Mouse (Mus musculus) midbrain, embryonic 15.5 days (tissue): Measurements from ENCODE around the gene Inpp5b. TPM values are rescaled to one million over a fixed set of nuclear protein-coding genes. Genes with fewer than 3 reads are reported as not detected.

Experiments used
- ATAC-seq: fragments of 200-750 bp; cut with Nextera tagmentation; replicated peaks from 2 replicates; pipeline ENCODE4 v1.8.0; 2017; ENCODE audit warnings: moderate TSS enrichment
- H3K27ac ChIP-seq: fragments of 300-500 bp; sonication (generic); 2 replicates; pipeline ENCODE4 v1.5.1; 2015; ENCODE audit warnings: mild to moderate bottlenecking, inconsistent platforms
- H3K27me3 ChIP-seq: fragments of 300-500 bp; sonication (generic); replicated peaks from 2 replicates; pipeline ENCODE4 v1.6.1; 2015; ENCODE audit warnings: inconsistent platforms
- H3K36me3 ChIP-seq: fragments of 300-500 bp; sonication (generic); replicated peaks from 2 replicates; pipeline ENCODE4 v1.6.1; 2015; ENCODE audit warnings: inconsistent platforms
- H3K4me1 ChIP-seq: fragments of 300-500 bp; sonication (generic); 2 replicates; pipeline ENCODE4 v1.6.1; 2015; ENCODE audit warnings: inconsistent platforms
- H3K4me2 ChIP-seq: fragments of 300-500 bp; sonication (generic); 2 replicates; pipeline ENCODE4 v1.6.1; 2015; ENCODE audit warnings: inconsistent platforms, mild to moderate bottlenecking, moderate library complexity
- H3K4me3 ChIP-seq: fragments of 300-500 bp; sonication (generic); 2 replicates; pipeline ENCODE4 v1.5.1; 2015; ENCODE audit warnings: mild to moderate bottlenecking, inconsistent platforms
- H3K9ac ChIP-seq: fragments of 300-500 bp; sonication (generic); 2 replicates; pipeline ENCODE4 v1.6.1; 2015; ENCODE audit warnings: mild to moderate bottlenecking, inconsistent platforms
- H3K9me3 ChIP-seq: fragments of 300-500 bp; sonication (generic); 2 replicates; pipeline ENCODE4 v1.6.1; 2016; ENCODE audit warnings: inconsistent platforms
- WGBS: fragments of 180-500 bp; shearing (Covaris S2); methylation state at CpG from one replicate; pipeline ENCODE4 v1.1.7; 2015; ENCODE audit warnings: mixed read lengths; 5-methylcytosine and 5-hydroxymethylcytosine counted together
- polyA plus RNA-seq: library from polyadenylated mRNA; unstranded; fragments of >200 nt; fragmentation: Nextera tagmentation; extraction: Ambion mirVana; gene quantifications from 2 replicates; pipeline ENCODE4 v1.2.1, GENCODE M21; 2015

Inpp5b gene
- polyA plus RNA-seq, 1 experiment from 2014 or later, result 29.1 TPM

- ATAC-seq, result no peak
- peaks cover 22% of the 10 kb centered on the region for H3K4me1 ChIP-seq
- no peaks in the 10 kb centered on the region for H3K27me3 ChIP-seq
- WGBS, result 91% methylated on average over 9 of the region's 9 CpGs
- no peak overlapping the region for H3K9ac ChIP-seq
- no peak overlapping the region for H3K4me3 ChIP-seq
- no peak overlapping the region for H3K4me2 ChIP-seq
- H3K27ac ChIP-seq, result no peak overlapping the region
- peaks cover 13% of the 10 kb centered on the region; the same call in 1 of the 2 replicates for H3K36me3 ChIP-seq
- H3K9me3 ChIP-seq, result no peaks in the 10 kb centered on the region
Measured at GRCm38 (mm10) chr4:124809136-124809883, 67.7 kb downstream of the Inpp5b start.

- Histone ChIP-seq H3K4me3 (no peak overlapping the region), H3K9me3 (no peaks in the 10 kb centered on the region), H3K27ac (no peak overlapping the region), H3K4me1 (peaks cover 22% of the 10 kb centered on the region), H3K4me2 (no peak overlapping the region), H3K36me3 (peaks cover 13% of the 10 kb centered on the region; the same call in 1 of the 2 replicates), H3K27me3 (no peaks in the 10 kb centered on the region), H3K9ac (no peak overlapping the region)
- no peak for ATAC-seq
- WGBS, result 93% methylated on average over 7 of the region's 7 CpGs
Measured at GRCm38 (mm10) chr4:124810056-124810455, 68.4 kb downstream of the Inpp5b start.

- Histone ChIP-seq H3K36me3 (peaks cover 3% of the 10 kb centered on the region; the same call in 1 of the 2 replicates), H3K9ac (no peak overlapping the region), H3K4me2 (no peak overlapping the region), H3K27ac (0 out of 2 replicates have a peak overlapping the region, but pooled peaks have one; percentile 6), H3K4me1 (peaks cover 22% of the 10 kb centered on the region), H3K9me3 (no peaks in the 10 kb centered on the region), H3K4me3 (no peak overlapping the region), H3K27me3 (no peaks in the 10 kb centered on the region)
- 18% methylated on average over 9 of the region's 9 CpGs for WGBS
- ATAC-seq, result no peak
Measured at GRCm38 (mm10) chr4:124811347-124811975, 69.8 kb downstream of the Inpp5b start.

- 0 out of 2 replicates have a peak, but pooled peaks cover 3% of the 10 kb centered on the region for H3K36me3 ChIP-seq
- no peak overlapping the region for H3K4me2 ChIP-seq
- no peak for ATAC-seq
- H3K9me3 ChIP-seq, result no peaks in the 10 kb centered on the region
- H3K27ac ChIP-seq, result no peak overlapping the region
- WGBS, result 96% methylated on average over 11 of the region's 11 CpGs
- H3K27me3 ChIP-seq, result no peaks in the 10 kb centered on the region
- no peak overlapping the region for H3K4me3 ChIP-seq
- no peak overlapping the region for H3K9ac ChIP-seq
- H3K4me1 ChIP-seq, result peaks cover 11% of the 10 kb centered on the region; the same call in 1 of the 2 replicates
Measured at GRCm38 (mm10) chr4:124815901-124816300, 74.3 kb downstream of the Inpp5b start.

- ATAC-seq, result no peak
- 10% methylated on average over 6 of the region's 6 CpGs for whole genome bisulfite sequencing
Measured at GRCm38 (mm10) chr4:124817803-124818202, 76.2 kb downstream of the Inpp5b start.

GRCm38 (mm10) chr4:124818832-124819231, 77.2 kb downstream of the Inpp5b start:
- no peak overlapping the region for H3K9ac ChIP-seq
- H3K27ac ChIP-seq, result no peak overlapping the region
- H3K36me3 ChIP-seq, result peaks cover 16% of the 10 kb centered on the region
- H3K4me1 ChIP-seq, result peaks cover 3% of the 10 kb centered on the region; the same call in 1 of the 2 replicates
- no peak for ATAC-seq
- H3K9me3 ChIP-seq, result no peaks in the 10 kb centered on the region
- no peak overlapping the region for H3K4me2 ChIP-seq
- H3K27me3 ChIP-seq, result no peaks in the 10 kb centered on the region
- no peak overlapping the region for H3K4me3 ChIP-seq
- WGBS, result 98% methylated on average over 4 of the region's 4 CpGs

More at GRCm38 (mm10) chr4:124817803-124818202, 76.2 kb downstream of the Inpp5b start:
- H3K9ac ChIP-seq, result no peak overlapping the region
- H3K27ac ChIP-seq, result no peak overlapping the region
- peaks cover 3% of the 10 kb centered on the region; the same call in 1 of the 2 replicates for H3K4me1 ChIP-seq
- H3K27me3 ChIP-seq, result no peaks in the 10 kb centered on the region
- peaks cover 12% of the 10 kb centered on the region for H3K36me3 ChIP-seq
- H3K9me3 ChIP-seq, result no peaks in the 10 kb centered on the region
- H3K4me2 ChIP-seq, result no peak overlapping the region
- no peak overlapping the region for H3K4me3 ChIP-seq

GRCm38 (mm10) chr4:124824967-124825366, 83.3 kb downstream of the Inpp5b start:
- no peak overlapping the region for H3K4me3 ChIP-seq

GRCm38 (mm10) chr4:124825371-124825965, 83.8 kb downstream of the Inpp5b start:
- no peaks in the 10 kb centered on the region for H3K4me1 ChIP-seq
- ATAC-seq, result no peak
- WGBS, result 96% methylated on average over 21 of the region's 21 CpGs
- H3K27me3 ChIP-seq, result no peaks in the 10 kb centered on the region
- no peak overlapping the region for H3K9ac ChIP-seq
- H3K4me2 ChIP-seq, result no peak overlapping the region
- H3K9me3 ChIP-seq, result no peaks in the 10 kb centered on the region
- peaks cover 38% of the 10 kb centered on the region for H3K36me3 ChIP-seq
- no peak overlapping the region for H3K4me3 ChIP-seq
- H3K27ac ChIP-seq, result no peak overlapping the region

More at GRCm38 (mm10) chr4:124824967-124825366, 83.3 kb downstream of the Inpp5b start:
- WGBS, result 96% methylated on average over 6 of the region's 6 CpGs
- no peaks in the 10 kb centered on the region for H3K27me3 ChIP-seq
- no peaks in the 10 kb centered on the region for H3K9me3 ChIP-seq
- no peaks in the 10 kb centered on the region for H3K4me1 ChIP-seq
- no peak overlapping the region for H3K27ac ChIP-seq
- H3K9ac ChIP-seq, result no peak overlapping the region
- no peak overlapping the region for H3K4me2 ChIP-seq
- peaks cover 34% of the 10 kb centered on the region for H3K36me3 ChIP-seq
- ATAC-seq, result no peak

- H3K4me1 ChIP-seq, result no peaks in the 10 kb centered on the region
- H3K4me2 ChIP-seq, result no peak overlapping the region
- WGBS, result 88% methylated on average over 5 of the region's 5 CpGs
- H3K27me3 ChIP-seq, result no peaks in the 10 kb centered on the region
- ATAC-seq, result no peak
- no peaks in the 10 kb centered on the region for H3K9me3 ChIP-seq
- H3K36me3 ChIP-seq, result peaks cover 29% of the 10 kb centered on the region
- no peak overlapping the region for H3K4me3 ChIP-seq
- no peak overlapping the region for H3K27ac ChIP-seq
- no peak overlapping the region for H3K9ac ChIP-seq
Measured at GRCm38 (mm10) chr4:124829671-124830070, 88.0 kb downstream of the Inpp5b start.

- no peaks in the 10 kb centered on the region for H3K9me3 ChIP-seq
- H3K9ac ChIP-seq, result no peak overlapping the region
- H3K4me1 ChIP-seq, result no peaks in the 10 kb centered on the region
- H3K27me3 ChIP-seq, result no peaks in the 10 kb centered on the region
- no peak overlapping the region for H3K27ac ChIP-seq
- ATAC-seq, result no peak
- 96% methylated on average over 10 of the region's 10 CpGs for WGBS
- no peak overlapping the region for H3K4me2 ChIP-seq
- H3K36me3 ChIP-seq, result peaks cover 19% of the 10 kb centered on the region; the same call in 1 of the 2 replicates
- H3K4me3 ChIP-seq, result no peak overlapping the region
Measured at GRCm38 (mm10) chr4:124832796-124833195, 91.1 kb downstream of the Inpp5b start.

- 89% methylated on average over 14 of the region's 14 CpGs for WGBS
- no peaks in the 10 kb centered on the region for H3K9me3 ChIP-seq
- no peak overlapping the region for H3K4me3 ChIP-seq
- no peaks in the 10 kb centered on the region for H3K4me1 ChIP-seq
- H3K27ac ChIP-seq, result no peak overlapping the region
- ATAC-seq, result no peak
- no peak overlapping the region for H3K9ac ChIP-seq
- H3K36me3 ChIP-seq, result peaks cover 12% of the 10 kb centered on the region; the same call in 1 of the 2 replicates
- H3K27me3 ChIP-seq, result no peaks in the 10 kb centered on the region
- H3K4me2 ChIP-seq, result no peak overlapping the region
Measured at GRCm38 (mm10) chr4:124838035-124838700, 96.5 kb downstream of the Inpp5b start.

GRCm38 (mm10) chr4:124840998-124841397, 99.3 kb downstream of the Inpp5b start:
- no peak overlapping the region for H3K4me3 ChIP-seq
- peaks cover 12% of the 10 kb centered on the region; the same call in 1 of the 2 replicates for H3K36me3 ChIP-seq
- ATAC-seq, result no peak
- H3K9me3 ChIP-seq, result no peaks in the 10 kb centered on the region
- H3K4me2 ChIP-seq, result no peak overlapping the region
- H3K9ac ChIP-seq, result no peak overlapping the region
- H3K27ac ChIP-seq, result no peak overlapping the region
- 97% methylated on average over 1 of the region's 1 CpGs for WGBS
- no peaks in the 10 kb centered on the region for H3K4me1 ChIP-seq
- no peaks in the 10 kb centered on the region for H3K27me3 ChIP-seq
